Mouse (Mus musculus) liver, embryonic 12.5 days (tissue): ENCODE results near the gene Rflna. TPM values are rescaled to one million over a fixed set of nuclear protein-coding genes. Genes with fewer than 3 reads are reported as not detected.

ENCODE experiments used
- ATAC-seq: fragments of 200-750 bp; cut with Nextera tagmentation; 2 replicates; pipeline ENCODE4 v1.8.0; 2017; ENCODE audit warnings: moderate number of reproducible peaks, mild to moderate bottlenecking, moderate library complexity
- H3K27ac ChIP-seq: fragments of 300-500 bp; sonication (generic); 2 replicates; pipeline ENCODE4 v1.5.1; 2016; ENCODE audit warnings: mild to moderate bottlenecking
- H3K27me3 ChIP-seq: fragments of 300-500 bp; sonication (generic); replicated peaks from 2 replicates; pipeline ENCODE4 v1.6.1; 2016; ENCODE audit warnings: mild to moderate bottlenecking, moderate library complexity
- H3K36me3 ChIP-seq: fragments of 300-500 bp; sonication (generic); 2 replicates; pipeline ENCODE4 v1.6.1; 2016; ENCODE audit warnings: mild to moderate bottlenecking, moderate library complexity
- H3K4me1 ChIP-seq: fragments of 300-500 bp; sonication (generic); 2 replicates; pipeline ENCODE4 v1.6.1; 2016
- H3K4me2 ChIP-seq: fragments of 300-500 bp; sonication (generic); 2 replicates; pipeline ENCODE4 v1.6.1; 2016; ENCODE audit warnings: mild to moderate bottlenecking, moderate library complexity
- H3K4me3 ChIP-seq: fragments of 300-500 bp; sonication (generic); 2 replicates; pipeline ENCODE4 v1.5.1; 2016; ENCODE audit warnings: mild to moderate bottlenecking, moderate library complexity
- H3K9ac ChIP-seq: fragments of 300-500 bp; sonication (generic); 2 replicates; pipeline ENCODE4 v1.6.1; 2016; ENCODE audit warnings: mild to moderate bottlenecking, moderate library complexity
- H3K9me3 ChIP-seq: fragments of 300-500 bp; sonication (generic); replicated peaks from 2 replicates; pipeline ENCODE4 v1.6.1; 2016; ENCODE audit warnings: mild to moderate bottlenecking, moderate library complexity
- WGBS: fragments of 180-500 bp; shearing (Covaris S2); methylation state at CpG from one replicate; pipeline ENCODE4 v1.1.7; 2016; ENCODE audit not compliant: insufficient replicate concordance; 5-methylcytosine and 5-hydroxymethylcytosine counted together
- polyA plus RNA-seq: library from polyadenylated mRNA; unstranded; fragments of >200 nt; fragmentation: Nextera tagmentation; extraction: Ambion mirVana; gene quantifications from 2 replicates; pipeline ENCODE4 v1.2.1, GENCODE M21; 2016

Rflna gene
- 0.45 and 0.69 TPM in 2 replicates for polyA plus RNA-seq

DNA sequence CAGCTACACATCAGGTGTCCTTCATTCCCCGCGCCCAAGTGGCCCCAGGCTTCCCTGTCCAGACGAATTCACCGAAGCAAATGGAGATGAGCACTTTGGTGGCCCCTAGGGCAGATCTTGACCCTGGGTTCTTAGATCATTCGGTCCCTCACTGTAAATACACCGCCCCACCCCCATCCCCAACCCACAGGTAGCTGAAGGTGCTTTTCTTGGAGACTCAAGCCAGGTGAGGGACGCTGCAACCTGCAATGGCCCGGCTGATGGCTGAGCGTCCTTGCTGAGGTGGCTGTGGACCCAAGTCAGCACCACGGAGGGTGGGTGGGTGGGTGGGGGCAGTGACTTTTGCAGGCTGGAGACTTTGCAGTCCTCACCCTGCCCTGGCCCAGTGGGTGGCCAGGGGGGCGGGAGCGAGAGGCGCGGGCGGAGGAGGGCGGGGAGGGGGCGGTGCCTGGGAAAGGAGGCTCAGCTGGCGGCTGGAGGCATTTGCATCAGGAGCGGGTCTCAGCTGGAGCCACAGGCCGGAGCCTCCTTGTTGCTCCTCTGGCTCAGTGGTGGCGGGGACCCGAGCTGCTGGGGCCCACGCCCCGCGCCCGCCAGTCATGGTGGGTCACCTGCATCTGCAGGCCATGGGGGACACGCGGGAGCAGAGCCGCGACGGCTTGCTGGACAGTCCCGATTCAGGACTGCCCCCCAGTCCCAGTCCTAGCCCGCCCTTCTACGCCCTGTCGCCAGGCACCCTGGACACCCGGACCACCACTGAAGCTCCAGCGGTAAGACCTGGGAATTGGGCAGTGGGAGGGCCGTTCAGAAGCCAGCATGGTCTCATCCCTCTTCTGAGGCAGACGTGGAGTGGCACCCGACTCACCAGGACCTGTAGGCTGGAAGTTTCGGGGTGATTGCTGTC is at the start of gene Rflna:
Gene Rflna, plus strand, starts transcription at position 253 of the 904 bp plus-strand sequence.
- H3K4me2 ChIP-seq: peak within 1 kb of the TSS; percentile 56
- peaks cover 54% of the 10 kb centered on the region for H3K27me3 ChIP-seq
- no peak within 1 kb of the TSS for H3K9ac ChIP-seq
- ATAC-seq: no peak; the same call in 1 of the 2 replicates
- H3K36me3 ChIP-seq: no peaks in the 10 kb centered on the region
- no peaks in the 10 kb centered on the region for H3K9me3 ChIP-seq
- H3K4me3 ChIP-seq: peak within 1 kb of the TSS; percentile 29
- no peak within 1 kb of the TSS for H3K27ac ChIP-seq
- WGBS: 7% methylated on average over 41 of the region's 41 CpGs
- H3K4me1 ChIP-seq: peaks cover 9% of the 10 kb centered on the region

DNA sequence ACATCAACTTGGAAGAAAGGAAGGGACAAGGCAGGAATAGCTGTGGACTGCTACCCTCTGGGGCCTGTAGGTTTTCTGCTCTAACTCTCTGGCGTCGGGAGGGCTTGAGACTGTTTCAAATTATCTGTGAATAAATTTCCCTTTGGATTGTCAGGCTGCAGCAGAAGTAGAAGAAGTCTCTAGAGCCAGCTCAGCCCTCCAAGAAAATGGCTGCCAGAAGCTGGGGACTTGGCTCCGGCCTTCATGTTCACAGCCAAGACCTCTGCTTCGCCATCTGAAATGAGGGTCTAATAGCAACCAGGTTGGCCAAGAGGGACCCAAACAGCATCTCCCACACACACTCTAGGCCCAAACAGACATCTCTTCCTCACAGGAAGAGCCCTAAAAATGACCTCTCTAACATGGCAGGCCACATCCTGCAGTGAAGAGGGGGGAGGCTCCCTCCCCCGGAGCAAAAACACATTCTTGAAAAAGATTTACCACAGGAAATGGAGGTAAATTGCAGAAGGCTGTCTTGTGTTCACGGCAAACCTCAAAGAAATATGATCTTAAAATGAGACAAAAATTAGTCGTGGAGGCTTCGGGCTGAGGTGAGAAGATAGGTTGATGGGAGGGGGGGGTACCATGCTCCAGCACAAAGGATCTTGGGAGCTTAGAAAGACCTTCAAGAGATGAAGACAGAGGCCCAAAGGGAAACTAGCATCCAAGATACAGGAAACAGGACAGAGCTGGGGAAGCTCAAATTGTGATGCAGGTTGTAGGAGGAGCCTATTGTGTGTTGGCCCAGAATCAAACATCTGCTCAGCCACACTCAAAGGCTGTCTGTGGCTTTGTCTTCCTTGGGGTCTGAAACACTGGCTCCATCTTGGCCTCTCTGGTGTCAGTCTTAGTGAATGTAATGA is 48.4 kb upstream of the Rflna start:
- no peak for ATAC-seq
- WGBS: 70% methylated on average over 8 of the region's 8 CpGs
- H3K27ac ChIP-seq: peak overlapping the region; percentile 25; the same call in 1 of the 2 replicates
- H3K36me3 ChIP-seq: no peaks in the 10 kb centered on the region
- H3K4me3 ChIP-seq: no peak overlapping the region
- H3K9ac ChIP-seq: no peak overlapping the region
- no peaks in the 10 kb centered on the region for H3K4me1 ChIP-seq
- peaks cover 9% of the 10 kb centered on the region; the same call in 1 of the 2 replicates for H3K9me3 ChIP-seq
- H3K27me3 ChIP-seq: no peaks in the 10 kb centered on the region
- H3K4me2 ChIP-seq: no peak overlapping the region

DNA sequence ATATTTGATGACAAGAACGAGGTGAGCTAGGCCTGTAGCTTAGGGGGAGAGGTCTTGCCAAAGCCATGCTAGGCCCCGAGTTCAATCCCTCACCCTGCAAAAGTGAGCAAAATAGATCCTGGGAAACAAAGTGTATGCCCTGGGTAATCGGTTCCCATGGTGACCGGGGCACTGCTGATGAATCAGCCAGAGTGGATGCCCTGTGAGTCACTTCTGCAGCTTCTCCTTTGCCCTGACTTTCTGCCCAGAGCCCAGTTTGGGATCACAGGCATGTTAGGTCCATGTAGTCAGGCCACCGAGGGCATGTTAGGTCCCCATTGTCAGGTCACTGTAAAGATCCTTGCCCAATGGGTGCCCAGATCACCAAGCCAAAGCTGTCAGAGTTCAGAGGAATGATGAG is 45.5 kb upstream of the Rflna start:
- no peak overlapping the region for H3K9ac ChIP-seq
- H3K9me3 ChIP-seq: peaks cover 9% of the 10 kb centered on the region; the same call in 1 of the 2 replicates
- H3K4me2 ChIP-seq: no peak overlapping the region
- peaks cover 8% of the 10 kb centered on the region; the same call in 1 of the 2 replicates for H3K4me1 ChIP-seq
- H3K27me3 ChIP-seq: no peaks in the 10 kb centered on the region
- WGBS: 68% methylated on average over 5 of the region's 5 CpGs
- no peak overlapping the region for H3K4me3 ChIP-seq
- no peak for ATAC-seq
- H3K36me3 ChIP-seq: no peaks in the 10 kb centered on the region
- no peak overlapping the region for H3K27ac ChIP-seq

DNA sequence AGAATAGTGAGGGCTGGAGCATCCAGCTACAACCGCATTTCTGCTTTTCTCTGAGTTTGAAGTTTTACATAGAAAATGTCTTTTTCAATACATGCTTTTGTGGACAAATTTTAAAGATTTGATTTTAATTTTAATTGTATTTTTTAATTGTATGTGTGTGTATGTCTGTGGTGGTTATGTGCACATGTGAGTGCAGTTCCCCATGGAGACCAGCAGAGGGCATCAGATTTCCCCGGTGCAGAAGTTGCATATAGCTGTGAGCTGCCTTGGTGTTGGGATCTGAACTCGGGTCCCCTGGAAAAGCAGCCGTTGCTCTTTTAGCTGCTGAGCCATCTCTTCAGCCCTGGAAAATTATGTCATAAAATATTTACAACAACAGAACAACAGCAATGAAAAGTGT is 43.9 kb upstream of the Rflna start:
- ATAC-seq: no peak
- no peaks in the 10 kb centered on the region for H3K27me3 ChIP-seq
- WGBS: 78% methylated on average over 4 of the region's 4 CpGs
- H3K27ac ChIP-seq: no peak overlapping the region
- no peaks in the 10 kb centered on the region for H3K36me3 ChIP-seq
- no peak overlapping the region for H3K9ac ChIP-seq
- H3K4me3 ChIP-seq: no peak overlapping the region
- peaks cover 8% of the 10 kb centered on the region; the same call in 1 of the 2 replicates for H3K4me1 ChIP-seq
- H3K4me2 ChIP-seq: no peak overlapping the region
- H3K9me3 ChIP-seq: peaks cover 9% of the 10 kb centered on the region; the same call in 1 of the 2 replicates

DNA sequence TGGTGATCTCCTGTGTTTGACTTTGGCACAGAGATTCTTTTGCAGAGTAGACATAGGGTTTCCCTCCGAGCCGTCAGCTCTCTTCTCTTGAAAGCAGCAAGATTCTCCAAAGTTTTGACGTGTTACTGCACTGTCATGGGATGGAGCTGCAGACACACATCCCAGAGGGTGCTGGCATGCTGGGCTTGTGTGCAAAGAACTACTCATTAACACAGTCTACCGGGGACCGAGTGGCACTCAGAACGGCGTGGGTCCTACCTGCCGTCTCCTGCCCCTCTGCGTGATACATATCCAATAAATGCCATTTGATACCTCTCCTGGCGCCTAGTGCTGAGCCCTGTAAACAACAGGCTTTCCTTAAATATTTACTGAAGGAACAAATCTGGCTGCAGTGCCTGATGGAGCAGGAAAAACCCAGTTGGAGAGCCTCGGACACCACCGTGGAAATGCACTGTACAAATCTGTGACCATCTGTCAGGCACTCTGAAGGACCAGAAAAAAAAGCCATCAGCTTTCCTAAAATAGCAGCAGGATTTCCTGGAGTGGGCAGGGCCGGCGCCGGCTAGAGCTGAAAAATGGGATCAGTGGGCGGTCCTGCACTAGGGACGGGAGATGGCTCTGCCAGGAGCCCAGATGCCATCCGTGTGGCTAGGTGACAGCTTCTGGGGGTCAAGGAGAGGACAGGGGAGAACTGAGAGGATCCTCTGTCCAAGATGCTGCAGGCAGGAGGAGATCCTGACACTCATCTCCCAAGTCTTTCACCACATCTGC is 42.7 kb upstream of the Rflna start:
- peaks cover 9% of the 10 kb centered on the region; the same call in 1 of the 2 replicates for H3K9me3 ChIP-seq
- H3K4me1 ChIP-seq: peaks cover 8% of the 10 kb centered on the region; the same call in 1 of the 2 replicates
- WGBS: 28% methylated on average over 18 of the region's 18 CpGs
- ATAC-seq: no peak
- no peak overlapping the region for H3K27ac ChIP-seq
- no peaks in the 10 kb centered on the region for H3K27me3 ChIP-seq
- no peak overlapping the region for H3K4me3 ChIP-seq
- no peaks in the 10 kb centered on the region for H3K36me3 ChIP-seq
- H3K4me2 ChIP-seq: no peak overlapping the region
- H3K9ac ChIP-seq: no peak overlapping the region

DNA sequence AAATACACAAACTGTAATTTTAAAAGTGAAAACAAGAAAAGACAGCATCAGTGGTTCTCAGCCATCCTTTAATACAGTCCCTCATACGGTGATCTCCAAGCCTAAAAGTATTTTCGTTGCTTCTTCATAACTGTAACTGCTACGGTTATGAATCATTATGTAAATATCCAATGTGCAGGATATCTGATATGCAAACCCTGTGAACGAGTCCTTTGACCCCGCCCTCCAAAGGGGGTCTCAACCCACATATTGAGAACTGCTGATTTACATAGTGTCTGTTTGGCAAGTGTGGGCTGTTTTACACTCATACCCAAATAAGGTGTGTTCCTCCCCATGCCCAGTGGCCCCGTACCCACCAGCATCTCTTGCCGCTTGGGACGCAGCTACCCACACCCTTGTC is 41.6 kb upstream of the Rflna start:
- H3K36me3 ChIP-seq: no peaks in the 10 kb centered on the region
- peaks cover 8% of the 10 kb centered on the region; the same call in 1 of the 2 replicates for H3K4me1 ChIP-seq
- 58% methylated on average over 8 of the region's 8 CpGs for WGBS
- ATAC-seq: no peak
- H3K9me3 ChIP-seq: peaks cover 9% of the 10 kb centered on the region; the same call in 1 of the 2 replicates
- H3K27ac ChIP-seq: no peak overlapping the region
- H3K4me3 ChIP-seq: no peak overlapping the region
- H3K4me2 ChIP-seq: no peak overlapping the region
- no peaks in the 10 kb centered on the region for H3K27me3 ChIP-seq
- H3K9ac ChIP-seq: no peak overlapping the region

DNA sequence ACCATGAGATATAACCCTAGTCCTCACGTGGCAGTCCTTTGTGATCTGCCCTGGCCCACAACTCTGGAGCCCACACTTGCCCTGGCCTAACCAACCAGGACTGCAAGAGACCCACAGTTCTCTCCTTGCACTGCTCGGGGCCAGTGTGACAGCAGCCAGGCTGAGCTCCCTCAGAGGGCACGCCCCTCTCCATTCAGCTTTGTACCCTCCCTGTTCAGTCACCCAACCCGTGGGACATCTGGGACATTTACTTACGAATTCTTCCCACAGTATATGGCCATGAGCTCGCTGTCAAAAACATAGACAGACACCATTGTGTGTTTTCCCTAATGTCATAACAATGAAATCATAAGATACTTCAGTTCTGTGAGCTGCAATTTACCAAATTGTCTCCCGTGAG is 40.3 kb upstream of the Rflna start:
- Histone ChIP-seq H3K27me3 (no peaks in the 10 kb centered on the region), H3K4me2 (no peak overlapping the region), H3K36me3 (no peaks in the 10 kb centered on the region), H3K9me3 (peaks cover 9% of the 10 kb centered on the region; the same call in 1 of the 2 replicates), H3K4me3 (no peak overlapping the region), H3K9ac (no peak overlapping the region), H3K27ac (no peak overlapping the region), H3K4me1 (peaks cover 8% of the 10 kb centered on the region; the same call in 1 of the 2 replicates)
- ATAC-seq: no peak
- WGBS: 48% methylated on average over 7 of the region's 7 CpGs

DNA sequence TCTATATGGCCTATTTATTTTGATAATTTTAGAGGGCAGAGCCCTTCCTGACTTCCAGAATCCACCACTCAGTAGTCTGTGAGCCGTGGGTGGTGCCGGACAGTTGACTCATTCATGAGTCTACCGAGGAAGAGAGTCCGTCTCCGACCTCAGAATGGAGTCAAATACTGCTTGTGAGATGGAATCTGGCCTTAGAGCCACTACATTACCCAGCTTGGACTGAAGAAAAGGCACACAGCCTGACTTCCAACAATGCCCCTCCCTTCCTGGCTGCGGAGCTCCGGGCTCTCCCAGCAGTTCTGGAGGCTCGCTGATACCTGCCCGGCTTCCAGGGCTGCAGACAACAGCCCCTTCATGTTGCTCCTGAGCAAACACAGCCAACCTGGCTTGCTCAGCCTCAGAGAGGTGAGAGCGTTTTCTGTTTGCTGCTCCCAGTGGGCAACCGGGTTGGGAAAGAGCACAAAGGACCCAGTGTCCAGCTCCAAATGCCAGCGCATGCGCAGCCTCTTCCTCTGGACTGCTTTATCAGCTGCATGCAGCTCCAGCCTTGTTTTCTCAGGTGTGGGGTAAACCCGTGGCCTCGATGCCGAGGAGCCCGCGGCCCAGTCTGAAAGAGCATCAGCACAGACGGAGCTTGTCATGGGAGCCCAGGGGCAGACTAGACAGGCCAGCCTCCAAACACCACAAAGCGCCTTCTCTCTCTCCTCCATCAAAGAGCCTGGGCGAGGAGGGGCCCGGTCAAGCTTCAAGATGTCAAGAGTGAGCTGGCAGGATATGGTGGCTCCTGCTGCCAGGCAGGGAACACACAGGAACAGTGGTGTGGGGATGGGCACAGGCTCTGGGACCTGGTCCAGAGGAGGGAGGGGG is 39.0 kb upstream of the Rflna start:
- H3K27ac ChIP-seq: no peak overlapping the region
- H3K36me3 ChIP-seq: no peaks in the 10 kb centered on the region
- peak; percentile 32; the same call in 1 of the 2 replicates for ATAC-seq
- H3K4me2 ChIP-seq: 0 out of 2 replicates have a peak overlapping the region, but pooled peaks have one; percentile 24
- H3K9ac ChIP-seq: no peak overlapping the region
- H3K4me1 ChIP-seq: peaks cover 8% of the 10 kb centered on the region; the same call in 1 of the 2 replicates
- WGBS: 58% methylated on average over 22 of the region's 22 CpGs
- H3K4me3 ChIP-seq: no peak overlapping the region
- peaks cover 4% of the 10 kb centered on the region; the same call in 1 of the 2 replicates for H3K9me3 ChIP-seq
- no peaks in the 10 kb centered on the region for H3K27me3 ChIP-seq

DNA sequence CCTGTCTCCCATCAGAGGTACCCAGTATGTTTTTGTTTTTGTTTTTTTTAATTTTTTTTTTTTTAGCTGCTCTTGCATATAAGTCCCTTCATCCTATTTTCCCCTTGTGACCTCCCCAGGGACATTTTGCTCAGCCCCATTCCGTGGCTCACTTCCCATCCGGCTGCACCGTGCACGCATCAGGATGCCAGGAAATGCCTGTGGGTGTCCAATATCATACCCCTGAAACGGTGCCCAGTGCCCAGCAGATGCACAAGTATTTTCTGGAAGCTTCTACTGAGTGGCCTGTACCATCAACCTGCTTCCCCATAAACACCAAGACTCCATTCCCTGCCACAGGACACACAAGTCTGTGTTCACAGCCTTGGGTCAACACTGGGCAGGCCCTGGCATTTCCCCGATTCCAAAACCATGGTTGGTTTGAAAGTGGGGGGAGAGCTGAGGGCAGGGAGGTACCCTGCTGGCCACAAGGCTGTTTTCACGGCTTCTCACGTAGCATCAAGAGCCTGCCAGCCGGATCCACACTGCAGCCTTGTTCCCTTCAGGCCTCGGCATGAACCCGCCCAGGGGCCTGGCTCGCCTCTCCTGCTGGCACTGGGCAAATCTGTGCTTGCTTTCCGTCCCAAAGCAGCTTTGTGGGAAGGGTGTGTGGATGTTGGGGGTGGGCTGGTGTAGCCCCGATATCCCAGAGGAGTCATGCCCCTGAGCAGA is 36.2 kb upstream of the Rflna start:
- H3K36me3 ChIP-seq: no peaks in the 10 kb centered on the region
- 0 out of 2 replicates have a peak, but pooled peaks cover 5% of the 10 kb centered on the region for H3K4me1 ChIP-seq
- 62% methylated on average over 14 of the region's 14 CpGs for WGBS
- no peak for ATAC-seq
- H3K9ac ChIP-seq: no peak overlapping the region
- no peaks in the 10 kb centered on the region for H3K27me3 ChIP-seq
- no peak overlapping the region for H3K27ac ChIP-seq
- no peaks in the 10 kb centered on the region for H3K9me3 ChIP-seq
- H3K4me3 ChIP-seq: no peak overlapping the region
- H3K4me2 ChIP-seq: no peak overlapping the region

DNA sequence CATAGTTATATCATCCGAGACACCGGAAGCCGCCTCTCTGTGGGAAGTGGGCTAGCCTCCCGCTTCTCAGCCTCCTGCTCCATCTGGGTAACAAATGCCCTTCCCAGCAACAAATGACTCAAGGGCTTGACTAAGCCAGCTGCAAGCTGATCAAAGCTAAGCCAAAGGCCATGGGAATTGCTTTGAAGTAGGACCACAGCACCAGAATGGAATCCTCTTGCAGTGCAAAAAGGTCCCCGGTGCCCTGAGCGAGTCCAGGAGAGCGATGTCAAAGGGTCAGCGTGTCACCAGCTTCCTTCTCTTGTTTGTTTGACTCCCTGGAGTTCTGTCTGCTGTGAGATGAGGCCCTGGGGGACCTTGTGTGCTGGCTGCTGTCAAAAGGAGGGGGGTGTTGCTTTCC is 33.2 kb upstream of the Rflna start:
- WGBS: 53% methylated on average over 8 of the region's 8 CpGs
- no peaks in the 10 kb centered on the region for H3K9me3 ChIP-seq
- no peaks in the 10 kb centered on the region for H3K36me3 ChIP-seq
- no peaks in the 10 kb centered on the region for H3K27me3 ChIP-seq
- H3K27ac ChIP-seq: no peak overlapping the region
- ATAC-seq: no peak
- 0 out of 2 replicates have a peak, but pooled peaks cover 5% of the 10 kb centered on the region for H3K4me1 ChIP-seq
- no peak overlapping the region for H3K9ac ChIP-seq
- no peak overlapping the region for H3K4me3 ChIP-seq
- no peak overlapping the region for H3K4me2 ChIP-seq
